Mouse (Mus musculus) erythroid progenitor cell, adult 5-6 weeks (primary cell): ENCODE results near the gene Rnase12. TPM values are rescaled to one million over a fixed set of nuclear protein-coding genes. Genes with fewer than 3 reads are reported as not detected.

Experiments used
- ATAC-seq: replicated peaks from 2 replicates; pipeline ENCODE4 v1.8.0; 2016; ENCODE audit warnings: moderate number of reproducible peaks, mild to moderate bottlenecking, moderate TSS enrichment, inconsistent platforms; ENCODE audit not compliant: poor library complexity, low FRiP score, severe bottlenecking
- total RNA-seq, 2 experiments: library from RNA; stranded (forward) in 1 of 2; stranded (reverse) in 1 of 2; fragments of 150-400 nt in 1 of 2; fragments of 186-747, 209-891 nt in 1 of 2; gene quantifications; 2 replicates each; pipeline versions ENCODE4 v1.2.3 to v1.2.4; 2015 to 2017; ENCODE audit warnings: low replicate concordance in 2 of 2

Gene Rnase12
- total RNA-seq, 2 experiments from 2014 or later, result 7.1 TPM; not detected in 1

DNA sequence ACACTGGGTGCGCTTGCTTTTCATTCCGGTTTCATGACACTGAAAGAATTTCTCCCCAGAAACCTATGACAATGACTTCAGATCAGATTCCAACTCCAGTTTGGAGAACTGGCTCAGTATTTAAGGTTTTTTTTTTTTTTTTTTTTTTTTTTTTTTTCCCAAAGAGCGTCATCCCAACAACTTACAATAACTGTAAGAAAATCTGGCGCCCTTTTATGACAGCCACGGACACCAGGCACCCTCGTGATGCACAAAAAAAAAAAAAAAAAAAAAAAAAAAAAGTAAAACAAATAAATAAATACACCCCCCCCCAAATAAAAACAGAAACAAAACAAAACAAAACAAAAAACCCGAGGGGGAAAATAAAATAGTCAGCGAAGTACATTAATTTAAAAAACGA, 30.3 kb upstream of the Rnase12 start:
- no peak for ATAC-seq

DNA sequence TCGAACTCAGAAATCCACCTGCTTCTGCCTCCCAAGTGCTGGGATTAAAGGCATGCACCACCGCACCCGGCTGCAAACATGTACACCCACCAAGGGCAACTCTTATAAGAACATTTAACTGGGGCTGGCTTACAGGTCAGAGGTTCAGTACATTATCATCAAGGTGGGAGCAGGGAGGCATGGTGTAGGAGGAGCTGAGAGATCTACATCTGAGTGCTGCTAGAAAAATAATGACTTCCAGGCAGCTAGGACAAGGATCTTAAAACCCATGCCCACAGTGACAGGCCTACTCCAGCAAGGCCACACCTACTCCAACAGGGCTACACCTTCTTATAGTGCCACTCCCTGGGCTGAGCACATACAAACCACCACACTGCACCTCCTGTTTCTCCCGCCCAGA, 28.4 kb upstream of the Rnase12 start:
- ATAC-seq, result no peak

DNA sequence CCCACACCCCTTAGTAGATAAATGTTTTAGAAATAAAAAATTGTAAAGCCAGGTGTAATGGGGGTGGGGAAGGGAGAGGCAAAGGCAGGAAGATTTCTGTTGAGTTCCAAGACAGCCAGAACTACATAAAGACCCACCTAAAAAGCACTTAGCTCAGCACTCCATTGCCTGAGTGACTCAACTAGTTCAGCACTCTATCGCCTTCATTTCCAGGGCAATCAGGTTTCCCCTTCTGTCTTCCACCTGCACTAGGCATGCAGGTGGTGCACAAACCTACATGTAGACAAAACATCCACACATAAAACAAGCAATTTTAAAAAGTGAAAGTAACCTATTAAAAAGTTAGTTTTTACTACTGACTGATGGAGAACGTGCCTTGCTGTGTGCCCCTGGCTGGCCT, 27.6 kb upstream of the Rnase12 start:
- ATAC-seq, result no peak

- ATAC-seq, result no peak
Measured at GRCm38 (mm10) chr14:51083805-51084204, 26.3 kb upstream of the Rnase12 start.

- ATAC-seq, result no peak
Measured at GRCm38 (mm10) chr14:51082599-51083581, 25.4 kb upstream of the Rnase12 start.

GRCm38 (mm10) chr14:51081035-51081434, 23.6 kb upstream of the Rnase12 start:
- ATAC-seq, result no peak

GRCm38 (mm10) chr14:51079180-51079579, 21.7 kb upstream of the Rnase12 start:
- ATAC-seq, result no peak

DNA sequence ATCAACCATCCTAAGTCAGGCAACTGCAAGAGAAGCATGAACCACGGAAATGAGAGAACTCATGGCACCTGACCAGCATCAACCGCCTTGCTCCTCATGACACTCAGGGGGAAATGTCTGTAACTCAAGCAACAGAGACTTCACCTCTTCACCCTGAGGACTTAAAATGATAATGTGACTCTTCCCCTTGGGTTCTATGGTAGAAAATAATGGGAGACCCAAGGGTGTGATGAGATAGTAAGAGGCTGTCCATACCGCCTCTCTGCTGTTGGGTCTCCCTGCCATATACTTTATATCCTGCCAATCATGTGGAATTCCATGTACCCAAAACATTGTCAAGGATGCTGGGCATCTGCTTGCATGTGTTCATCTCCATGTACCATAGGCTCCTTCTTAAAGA, 16.9 kb upstream of the Rnase12 start, which contains the start of gene Olfr750:
Olfr750 (minus strand) TSS at position 101 of the 400 bp plus-strand sequence.
- ATAC-seq, result no peak

GRCm38 (mm10) chr14:51069617-51070016, 12.2 kb upstream of the Rnase12 start:
- no peak for ATAC-seq

- no peak for ATAC-seq
Measured at GRCm38 (mm10) chr14:51068956-51069355, 11.5 kb upstream of the Rnase12 start.

- ATAC-seq, result no peak
Measured at GRCm38 (mm10) chr14:51060761-51061160, 3.3 kb upstream of the Rnase12 start.

DNA sequence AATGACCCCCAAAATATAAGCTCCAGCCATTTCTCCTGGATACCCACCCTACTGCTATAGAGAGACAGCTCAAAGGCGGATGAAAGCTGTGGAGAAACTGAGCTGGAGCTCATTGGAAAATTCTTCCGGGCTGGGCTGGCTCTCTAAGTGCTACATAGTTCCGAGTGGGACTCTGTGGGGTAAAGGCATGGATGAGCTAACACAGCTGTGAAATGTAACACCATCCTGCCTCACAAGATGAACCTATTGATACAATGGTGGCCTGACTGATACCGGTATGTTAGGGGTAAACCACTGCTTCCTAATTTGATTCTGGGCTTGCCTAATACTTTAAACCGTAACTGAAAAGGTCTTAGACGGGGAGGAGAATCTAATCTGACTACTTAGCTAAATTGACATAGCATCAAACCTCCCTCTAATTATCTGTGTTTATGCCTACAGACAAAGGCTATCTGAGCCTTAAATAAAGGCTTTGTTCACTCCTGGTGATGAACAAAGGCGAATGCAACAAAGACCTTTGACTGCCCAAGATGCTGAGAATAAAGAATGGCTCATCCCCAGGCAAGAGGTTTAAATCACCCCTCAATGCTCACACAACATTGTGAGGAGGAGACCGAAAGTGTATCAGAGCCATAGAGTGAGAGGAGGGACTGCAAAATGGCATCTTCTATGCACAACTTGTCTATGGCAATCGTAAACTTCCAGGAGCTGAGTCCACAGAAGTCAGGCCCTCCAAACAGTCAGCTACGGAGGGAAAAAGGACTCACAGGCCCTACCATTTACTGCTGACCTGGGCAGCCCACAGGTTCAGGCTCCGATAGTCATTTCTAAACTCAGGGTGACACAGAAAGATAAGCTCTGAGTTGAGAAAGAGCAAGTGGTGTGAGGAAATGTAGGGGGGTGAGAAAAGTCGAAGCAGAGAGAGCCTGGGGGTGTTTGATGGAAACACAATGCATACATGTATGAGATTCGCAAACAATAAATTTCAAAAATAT, 2.9 kb downstream of the Rnase12 start:
- ATAC-seq, result no peak

DNA sequence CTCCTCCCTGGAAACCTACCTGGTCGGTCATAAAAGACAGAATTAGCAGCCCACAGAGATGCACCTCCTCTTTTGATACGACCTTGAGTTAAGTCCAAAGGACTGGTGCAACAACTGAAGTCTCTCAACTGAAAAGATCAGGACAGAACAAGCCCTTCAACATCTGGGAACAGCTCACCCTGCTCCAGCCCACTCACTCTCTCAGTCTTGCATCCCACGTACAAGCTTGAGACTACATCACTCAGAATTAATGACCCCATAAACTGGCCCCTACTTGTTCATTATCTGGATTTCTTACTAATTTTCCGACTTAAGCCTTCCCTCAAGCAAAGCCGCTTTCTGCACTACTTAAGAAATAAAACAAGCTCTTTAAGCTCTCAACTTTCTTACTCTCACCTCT, 4.3 kb downstream of the Rnase12 start:
- no peak for ATAC-seq

DNA sequence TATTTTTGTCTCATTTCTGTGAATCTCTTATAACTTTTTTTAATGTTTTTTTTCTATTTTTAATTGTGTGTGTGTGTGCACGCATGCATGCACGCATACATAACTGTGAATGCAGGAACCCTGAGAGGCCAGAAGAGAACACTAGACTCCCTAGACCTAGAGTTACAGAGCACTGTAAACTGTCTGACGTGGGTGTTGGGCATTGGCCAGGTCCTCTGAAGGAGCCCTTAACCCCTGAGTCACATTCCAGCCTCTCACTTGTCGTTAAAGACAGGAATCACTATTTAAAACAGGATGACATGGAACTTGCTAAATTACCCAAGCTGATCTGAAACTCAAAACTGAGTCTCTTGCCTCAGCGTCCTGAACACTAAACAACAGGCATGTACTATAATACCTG, 5.5 kb downstream of the Rnase12 start:
- no peak for ATAC-seq

- no peak for ATAC-seq
Measured at GRCm38 (mm10) chr14:51050063-51050462, 7.4 kb downstream of the Rnase12 start, which contains the start of gene Rnase11. Gene Rnase11, minus strand, starts transcription at chr14:51050163.

GRCm38 (mm10) chr14:51047846-51048245, 9.6 kb downstream of the Rnase12 start:
- no peak for ATAC-seq

DNA sequence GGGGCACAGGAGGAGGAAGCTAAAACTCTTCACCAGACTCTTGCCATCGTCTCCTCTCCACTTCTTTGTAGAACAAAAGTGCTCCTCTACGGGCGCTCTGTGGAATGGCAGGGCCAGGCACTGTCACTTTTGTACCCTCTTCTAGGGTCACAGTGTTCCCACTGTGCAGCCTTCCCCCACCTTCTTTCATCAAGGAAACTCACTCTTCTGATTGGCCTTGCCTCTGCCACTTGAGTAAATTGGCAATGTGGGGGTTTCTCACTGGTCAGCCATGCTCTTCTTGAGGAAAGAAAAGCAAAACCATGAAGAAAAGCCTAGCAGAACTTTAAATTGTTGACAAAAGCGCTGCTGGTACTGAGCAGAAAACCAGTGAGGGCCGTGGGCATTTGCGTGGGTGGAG, 15.7 kb downstream of the Rnase12 start, which contains the start of gene Rnase9:
Rnase9 (minus strand) TSS at position 101 of the 400 bp plus-strand sequence.
- ATAC-seq, result no peak

DNA sequence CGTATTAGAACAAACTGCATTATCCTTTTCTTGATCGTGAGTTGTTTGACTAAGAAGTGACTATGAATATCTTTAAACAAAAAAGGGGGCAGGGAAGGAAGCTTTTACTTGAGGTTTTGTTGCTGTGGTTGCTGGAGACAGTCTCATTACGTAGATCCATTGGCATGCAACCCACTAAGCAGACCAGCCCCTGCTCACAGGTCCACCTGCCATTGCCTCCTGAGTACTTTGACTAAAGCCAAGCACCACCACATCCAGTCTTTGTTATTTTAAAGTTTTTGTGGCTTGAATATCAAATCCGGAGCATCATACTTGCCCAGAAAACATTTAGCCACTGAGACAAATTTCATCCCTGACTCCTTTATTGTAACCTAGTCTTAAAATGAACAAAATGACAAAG, 21.2 kb downstream of the Rnase12 start:
- ATAC-seq, result no peak

DNA sequence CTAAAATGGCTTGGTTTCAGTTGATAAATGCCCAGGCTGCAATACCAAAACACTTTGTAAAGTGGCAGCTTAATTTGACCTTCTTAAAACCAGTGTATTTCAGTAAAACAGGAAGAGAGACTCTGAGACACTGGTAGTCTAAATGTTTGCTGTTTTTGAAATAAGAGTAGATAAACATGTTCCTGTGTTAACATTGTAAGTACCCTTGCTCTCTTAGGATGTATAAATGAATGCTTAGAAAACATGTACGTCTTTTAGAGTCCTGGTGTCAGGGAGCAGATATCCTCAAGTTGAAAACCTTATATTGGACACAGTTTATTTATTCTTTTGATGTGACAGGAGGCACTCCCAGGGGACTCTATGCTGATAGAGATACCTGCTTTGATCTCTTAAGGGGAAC, 22.3 kb downstream of the Rnase12 start:
- no peak for ATAC-seq
